Mouse (Mus musculus) embryonic fibroblast, embryonic 13.5 days (primary cell): Measurements from ENCODE around the gene Tbx4.

Source experiments
- CTCF ChIP-seq: IDR thresholded peaks from 2 replicates; pipeline ENCODE4 v1.5.1; 2011; ENCODE audit warnings: mild to moderate bottlenecking, control low read depth, low read length, moderate library complexity, borderline replicate concordance; ENCODE audit not compliant: insufficient read depth
- POLR2A ChIP-seq: IDR thresholded peaks from 2 replicates; pipeline ENCODE4 v1.6.1; 2011; ENCODE audit warnings: low read depth, mild to moderate bottlenecking, control low read depth, low read length, moderate library complexity

GRCm38 (mm10) chr11:85844971-85845370 is 41.3 kb upstream of the Tbx4 start:
- TF ChIP-seq CTCF (no peak), POLR2A (no peak)
